Mouse (Mus musculus): ENCODE data around the gene Hopx. TPM values are rescaled to one million over a fixed set of nuclear protein-coding genes. Genes with fewer than 3 reads are reported as not detected.
A peak's percentile ranks its signal among the peaks of the same experiment; 100 is the strongest.

The Hopx gene
- 16.7 and 21.9 TPM in 2 replicates for polyA plus RNA-seq (2015; fragmentation: Nextera tagmentation; extraction: Ambion mirVana)

DNA sequence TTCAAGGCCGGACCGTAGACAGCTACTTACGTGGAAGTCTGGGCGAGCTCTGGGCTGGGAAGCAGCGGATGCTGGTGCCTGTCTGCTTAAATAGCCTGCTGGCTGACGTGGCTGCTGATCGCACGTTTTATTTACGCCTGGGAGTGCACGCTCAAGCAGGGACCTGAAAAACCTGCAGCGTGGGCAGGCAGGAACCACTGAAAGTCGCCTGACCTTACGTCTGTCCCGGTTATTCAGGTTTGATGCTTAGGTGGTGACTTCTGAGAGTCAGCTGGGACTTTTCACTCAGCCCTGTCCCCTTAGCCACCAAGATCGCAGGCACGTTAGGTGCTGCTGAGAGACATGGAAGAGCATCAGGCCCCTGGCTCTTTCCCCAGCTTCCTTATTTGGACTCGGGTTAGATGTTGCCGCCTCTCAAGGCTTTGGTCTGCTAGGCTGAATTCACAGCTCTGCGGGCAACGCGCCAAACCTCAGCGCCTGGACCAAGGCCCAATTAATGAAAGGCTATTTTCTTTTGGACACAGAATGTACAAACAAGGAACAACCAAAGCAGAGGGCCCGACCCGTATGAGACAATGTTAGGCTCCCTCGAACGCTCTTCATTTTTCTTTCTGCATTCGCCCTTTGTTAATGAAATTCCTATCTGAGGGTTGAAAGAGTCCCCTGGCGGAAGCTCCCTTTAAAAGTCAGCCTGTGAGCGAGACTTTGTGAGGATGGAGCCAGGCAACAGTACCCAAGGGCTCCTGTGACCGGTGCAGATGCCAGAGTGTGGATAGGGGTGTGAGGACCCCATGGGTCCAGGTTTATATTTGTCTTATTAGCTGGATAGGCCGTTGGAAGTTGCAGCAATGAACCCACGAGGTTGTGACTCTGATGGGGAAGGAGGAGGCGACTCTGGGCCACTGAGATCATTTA lies at the start of gene Hopx:
Gene Hopx, minus strand, starts transcription at position 305 of the 915 bp plus-strand sequence.
- H3K36me3 ChIP-seq (ENCODE audit: control insufficient read depth, insufficient read depth): no peaks in the 10 kb centered on the region
- H3K9ac ChIP-seq (ENCODE audit: low read length): peak within 1 kb of the TSS; percentile 80
- H3K4me3 ChIP-seq (ENCODE audit: low read length): peak within 1 kb of the TSS; percentile 59
- peak within 1 kb of the TSS; percentile 65 for H3K4me2 ChIP-seq (ENCODE audit: low read depth, low read length)
- H3K27ac ChIP-seq (ENCODE audit: low read length): peak within 1 kb of the TSS; percentile 98
- WGBS: 21% methylated on average over 33 of the region's 33 CpGs
- no peaks in the 10 kb centered on the region for H3K9me3 ChIP-seq (replicated peaks; ENCODE audit: control insufficient read depth, low read length)
- H3K27me3 ChIP-seq (ENCODE audit: control insufficient read depth, insufficient read depth, low read length): no peaks in the 10 kb centered on the region
- H3K4me1 ChIP-seq (ENCODE audit: control insufficient read depth, insufficient read depth, low read length): peaks cover 14% of the 10 kb centered on the region
- ATAC-seq (replicated peaks; ENCODE audit: extremely low read depth, insufficient read depth, low FRiP score): peak; percentile 93

DNA sequence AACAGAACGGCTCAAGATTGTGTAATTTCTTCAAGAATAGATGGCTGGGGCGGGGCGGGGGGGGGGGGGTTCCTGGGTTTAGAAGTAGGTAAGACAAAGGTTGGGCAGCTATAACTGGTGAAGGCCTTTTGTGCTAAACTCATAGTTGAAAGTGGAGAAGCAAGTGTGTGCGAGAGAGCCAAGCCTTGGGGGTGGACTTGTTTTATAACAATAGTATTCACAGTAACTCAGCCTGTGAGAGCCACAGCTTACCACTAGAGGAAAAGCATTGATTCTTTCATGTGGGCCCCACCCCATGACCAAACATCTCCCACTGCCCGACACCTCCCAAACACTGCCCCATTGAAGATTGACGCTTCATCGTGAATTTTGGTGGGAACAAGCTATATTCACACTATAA lies 48.7 kb upstream of the Hopx start:
- Histone ChIP-seq H3K4me1 (ENCODE audit: control insufficient read depth, insufficient read depth, low read length) (no peaks in the 10 kb centered on the region), H3K9me3 (replicated peaks; ENCODE audit: control insufficient read depth, low read length) (no peaks in the 10 kb centered on the region), H3K27me3 (ENCODE audit: control insufficient read depth, insufficient read depth, low read length) (no peaks in the 10 kb centered on the region), H3K4me3 (ENCODE audit: low read length) (no peak overlapping the region), H3K36me3 (ENCODE audit: control insufficient read depth, insufficient read depth) (no peaks in the 10 kb centered on the region), H3K9ac (ENCODE audit: low read length) (no peak overlapping the region), H3K4me2 (ENCODE audit: low read depth, low read length) (no peak overlapping the region), H3K27ac (ENCODE audit: low read length) (no peak overlapping the region)
- no peak for ATAC-seq (replicated peaks; ENCODE audit: extremely low read depth, insufficient read depth, low FRiP score)
- 90% methylated on average over 7 of the region's 7 CpGs for WGBS

DNA sequence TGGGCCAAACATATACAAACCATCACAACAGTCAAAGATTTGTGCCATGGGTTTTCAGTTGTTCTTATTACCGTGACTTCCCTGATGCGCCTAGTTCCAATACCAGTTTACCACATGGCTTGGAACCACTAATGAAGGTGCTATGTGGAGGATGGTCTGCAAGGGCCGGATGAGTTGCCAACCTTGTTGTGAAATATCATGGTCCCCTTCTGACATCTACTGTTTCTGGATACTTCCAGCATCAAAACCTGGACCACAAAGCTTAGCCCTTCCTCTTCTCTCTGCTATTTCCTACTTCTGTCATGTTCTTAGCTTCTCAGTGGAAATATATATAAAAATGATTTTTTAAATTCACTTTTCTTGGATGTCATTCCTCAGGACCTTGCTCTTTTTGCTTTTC lies 47.6 kb upstream of the Hopx start:
- Histone ChIP-seq H3K9ac (ENCODE audit: low read length) (no peak overlapping the region), H3K27ac (ENCODE audit: low read length) (no peak overlapping the region), H3K4me1 (ENCODE audit: control insufficient read depth, insufficient read depth, low read length) (0 out of 2 replicates have a peak, but pooled peaks cover 2% of the 10 kb centered on the region), H3K27me3 (ENCODE audit: control insufficient read depth, insufficient read depth, low read length) (no peaks in the 10 kb centered on the region), H3K4me3 (ENCODE audit: low read length) (no peak overlapping the region), H3K36me3 (ENCODE audit: control insufficient read depth, insufficient read depth) (no peaks in the 10 kb centered on the region), H3K4me2 (ENCODE audit: low read depth, low read length) (no peak overlapping the region), H3K9me3 (replicated peaks; ENCODE audit: control insufficient read depth, low read length) (no peaks in the 10 kb centered on the region)
- no peak for ATAC-seq (replicated peaks; ENCODE audit: extremely low read depth, insufficient read depth, low FRiP score)
- 84% methylated on average over 3 of the region's 3 CpGs for WGBS

- no peak overlapping the region for H3K9ac ChIP-seq (ENCODE audit: low read length)
- no peak overlapping the region for H3K4me2 ChIP-seq (ENCODE audit: low read depth, low read length)
- no peaks in the 10 kb centered on the region for H3K36me3 ChIP-seq (ENCODE audit: control insufficient read depth, insufficient read depth)
- H3K4me1 ChIP-seq (ENCODE audit: control insufficient read depth, insufficient read depth, low read length): peaks cover 6% of the 10 kb centered on the region
- H3K4me3 ChIP-seq (ENCODE audit: low read length): no peak overlapping the region
- H3K27ac ChIP-seq (ENCODE audit: low read length): no peak overlapping the region
- no peak for ATAC-seq (replicated peaks; ENCODE audit: extremely low read depth, insufficient read depth, low FRiP score)
- no peaks in the 10 kb centered on the region for H3K27me3 ChIP-seq (ENCODE audit: control insufficient read depth, insufficient read depth, low read length)
- 53% methylated on average over 14 of the region's 14 CpGs for WGBS
- no peaks in the 10 kb centered on the region for H3K9me3 ChIP-seq (replicated peaks; ENCODE audit: control insufficient read depth, low read length)
These were observed 43.0 kb upstream of the Hopx start for GRCm38 (mm10) chr5:77157777-77158540.

DNA sequence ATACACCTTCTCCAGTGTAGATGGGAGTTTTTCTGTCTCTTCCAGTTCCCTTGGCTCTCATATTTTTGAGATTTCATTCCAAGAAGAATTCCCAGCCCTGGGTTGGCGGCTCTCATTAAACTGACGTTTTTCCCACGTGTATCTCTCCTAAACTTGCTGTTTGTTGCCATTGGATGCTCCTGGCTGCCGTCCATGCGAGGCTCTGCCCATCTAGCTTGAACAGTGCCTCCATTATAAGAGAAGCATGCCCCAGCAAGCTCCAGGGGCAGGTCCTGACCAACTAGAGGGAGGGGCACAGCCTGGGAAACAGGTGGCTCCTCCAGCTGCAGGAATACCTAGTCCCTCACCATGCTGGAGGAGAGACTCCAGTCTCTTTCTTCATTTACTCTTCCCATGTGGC lies 42.0 kb upstream of the Hopx start:
- ATAC-seq (replicated peaks; ENCODE audit: extremely low read depth, insufficient read depth, low FRiP score): no peak
- peaks cover 6% of the 10 kb centered on the region for H3K4me1 ChIP-seq (ENCODE audit: control insufficient read depth, insufficient read depth, low read length)
- no peak overlapping the region for H3K4me2 ChIP-seq (ENCODE audit: low read depth, low read length)
- no peaks in the 10 kb centered on the region for H3K9me3 ChIP-seq (replicated peaks; ENCODE audit: control insufficient read depth, low read length)
- no peaks in the 10 kb centered on the region for H3K36me3 ChIP-seq (ENCODE audit: control insufficient read depth, insufficient read depth)
- no peak overlapping the region for H3K4me3 ChIP-seq (ENCODE audit: low read length)
- H3K27me3 ChIP-seq (ENCODE audit: control insufficient read depth, insufficient read depth, low read length): no peaks in the 10 kb centered on the region
- H3K27ac ChIP-seq (ENCODE audit: low read length): no peak overlapping the region
- no peak overlapping the region for H3K9ac ChIP-seq (ENCODE audit: low read length)
- WGBS: 61% methylated on average over 5 of the region's 5 CpGs

DNA sequence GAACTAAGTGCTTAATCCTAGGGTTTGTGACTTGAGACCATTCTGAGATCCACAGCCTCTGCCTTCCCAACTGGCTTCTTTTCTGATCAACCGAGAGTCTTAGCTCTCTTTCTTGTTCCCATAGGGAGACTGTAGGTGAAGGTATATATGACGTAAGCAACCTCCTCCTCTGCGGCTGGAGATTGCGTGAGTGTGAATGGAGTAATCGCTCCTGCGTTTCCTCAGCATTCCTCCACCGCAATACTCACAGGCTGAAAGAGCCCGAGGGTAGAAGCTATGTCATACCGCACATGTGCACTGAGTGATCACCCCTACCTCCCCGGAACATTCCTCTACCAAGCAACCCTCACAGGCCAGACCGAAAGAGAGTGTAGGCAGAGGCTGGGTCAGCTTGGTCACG lies 40.6 kb upstream of the Hopx start:
- H3K9me3 ChIP-seq (replicated peaks; ENCODE audit: control insufficient read depth, low read length): no peaks in the 10 kb centered on the region
- 87% methylated on average over 12 of the region's 12 CpGs for WGBS
- no peaks in the 10 kb centered on the region for H3K27me3 ChIP-seq (ENCODE audit: control insufficient read depth, insufficient read depth, low read length)
- H3K27ac ChIP-seq (ENCODE audit: low read length): no peak overlapping the region
- no peak overlapping the region for H3K4me3 ChIP-seq (ENCODE audit: low read length)
- ATAC-seq (replicated peaks; ENCODE audit: extremely low read depth, insufficient read depth, low FRiP score): no peak
- no peak overlapping the region for H3K4me2 ChIP-seq (ENCODE audit: low read depth, low read length)
- no peaks in the 10 kb centered on the region for H3K36me3 ChIP-seq (ENCODE audit: control insufficient read depth, insufficient read depth)
- H3K4me1 ChIP-seq (ENCODE audit: control insufficient read depth, insufficient read depth, low read length): peaks cover 11% of the 10 kb centered on the region
- no peak overlapping the region for H3K9ac ChIP-seq (ENCODE audit: low read length)

DNA sequence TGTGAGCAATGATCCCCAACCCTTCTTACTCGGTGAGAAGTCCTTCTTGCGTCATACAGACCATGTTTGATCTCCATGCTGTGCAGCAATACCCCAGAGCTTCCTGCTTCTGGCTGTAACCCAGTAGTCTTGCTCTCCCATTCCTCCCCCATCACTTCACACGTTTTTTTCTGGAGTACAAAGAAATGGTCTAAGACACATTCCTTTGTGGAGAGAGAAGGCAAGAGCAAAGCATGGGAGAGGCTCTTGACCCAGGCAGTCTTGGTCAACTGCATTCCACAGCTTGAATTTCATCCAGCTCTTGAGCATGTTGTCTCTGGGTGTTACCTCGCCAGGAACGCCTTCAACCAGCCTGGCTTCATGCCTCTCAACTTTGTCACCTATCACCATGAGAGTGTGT lies 39.9 kb upstream of the Hopx start:
- Histone ChIP-seq H3K9me3 (replicated peaks; ENCODE audit: control insufficient read depth, low read length) (no peaks in the 10 kb centered on the region), H3K36me3 (ENCODE audit: control insufficient read depth, insufficient read depth) (no peaks in the 10 kb centered on the region), H3K4me2 (ENCODE audit: low read depth, low read length) (no peak overlapping the region), H3K4me1 (ENCODE audit: control insufficient read depth, insufficient read depth, low read length) (peaks cover 11% of the 10 kb centered on the region), H3K9ac (ENCODE audit: low read length) (no peak overlapping the region), H3K27ac (ENCODE audit: low read length) (no peak overlapping the region), H3K4me3 (ENCODE audit: low read length) (no peak overlapping the region), H3K27me3 (ENCODE audit: control insufficient read depth, insufficient read depth, low read length) (no peaks in the 10 kb centered on the region)
- ATAC-seq (replicated peaks; ENCODE audit: extremely low read depth, insufficient read depth, low FRiP score): no peak
- 53% methylated on average over 5 of the region's 5 CpGs for WGBS

DNA sequence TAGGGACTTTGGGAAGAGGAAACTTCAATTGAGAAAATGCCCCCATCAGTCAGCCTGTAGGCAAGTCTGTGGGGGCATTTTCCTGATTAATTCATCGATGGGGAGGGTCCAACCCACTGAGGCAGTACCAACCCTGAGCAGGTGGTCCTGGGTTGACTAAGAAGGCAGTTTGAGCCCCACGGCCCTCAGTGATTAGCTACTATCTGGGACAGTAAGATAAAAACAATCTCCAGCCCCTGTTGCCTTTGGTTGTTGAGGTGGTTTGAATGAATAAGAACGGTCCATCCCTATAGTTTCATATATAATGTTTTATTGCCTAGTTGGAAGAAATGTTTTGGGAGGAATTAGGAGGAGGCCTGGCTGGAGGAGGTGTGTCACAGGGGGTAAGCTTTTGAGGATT lies 36.8 kb upstream of the Hopx start:
- H3K9me3 ChIP-seq (replicated peaks; ENCODE audit: control insufficient read depth, low read length): no peaks in the 10 kb centered on the region
- H3K4me3 ChIP-seq (ENCODE audit: low read length): no peak overlapping the region
- no peaks in the 10 kb centered on the region for H3K27me3 ChIP-seq (ENCODE audit: control insufficient read depth, insufficient read depth, low read length)
- no peak overlapping the region for H3K9ac ChIP-seq (ENCODE audit: low read length)
- H3K36me3 ChIP-seq (ENCODE audit: control insufficient read depth, insufficient read depth): no peaks in the 10 kb centered on the region
- no peak overlapping the region for H3K4me2 ChIP-seq (ENCODE audit: low read depth, low read length)
- peak overlapping the region; percentile 9; the same call in 1 of the 2 replicates for H3K27ac ChIP-seq (ENCODE audit: low read length)
- H3K4me1 ChIP-seq (ENCODE audit: control insufficient read depth, insufficient read depth, low read length): peaks cover 9% of the 10 kb centered on the region
- no peak for ATAC-seq (replicated peaks; ENCODE audit: extremely low read depth, insufficient read depth, low FRiP score)
- 75% methylated on average over 3 of the region's 3 CpGs for WGBS

DNA sequence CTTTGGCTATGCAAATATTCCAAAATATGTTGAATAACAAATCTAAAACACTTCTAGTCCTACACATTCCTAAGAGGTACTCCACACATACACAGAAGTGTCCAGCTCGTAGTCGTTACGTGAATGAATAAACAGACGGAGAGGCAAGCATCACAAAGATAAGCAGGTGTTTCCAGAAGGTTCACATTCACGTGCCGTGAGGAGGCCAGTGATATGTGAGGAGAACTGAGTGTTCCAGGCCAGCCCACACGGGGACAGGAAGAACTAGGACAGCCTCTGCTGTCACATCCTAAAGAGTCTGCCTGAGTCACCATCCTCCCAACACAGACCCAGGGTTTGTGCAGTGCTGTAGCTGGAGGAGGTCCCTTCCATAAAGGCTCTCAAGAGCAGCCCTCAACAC lies 36.2 kb upstream of the Hopx start:
- Histone ChIP-seq H3K4me1 (ENCODE audit: control insufficient read depth, insufficient read depth, low read length) (peaks cover 9% of the 10 kb centered on the region), H3K9ac (ENCODE audit: low read length) (no peak overlapping the region), H3K4me3 (ENCODE audit: low read length) (no peak overlapping the region), H3K27ac (ENCODE audit: low read length) (peak overlapping the region; percentile 9; the same call in 1 of the 2 replicates), H3K36me3 (ENCODE audit: control insufficient read depth, insufficient read depth) (no peaks in the 10 kb centered on the region), H3K9me3 (replicated peaks; ENCODE audit: control insufficient read depth, low read length) (no peaks in the 10 kb centered on the region), H3K4me2 (ENCODE audit: low read depth, low read length) (no peak overlapping the region), H3K27me3 (ENCODE audit: control insufficient read depth, insufficient read depth, low read length) (no peaks in the 10 kb centered on the region)
- 20% methylated on average over 7 of the region's 7 CpGs for WGBS
- peak; percentile 63 for ATAC-seq (replicated peaks; ENCODE audit: extremely low read depth, insufficient read depth, low FRiP score)

Data from heart, embryonic 16.5 days (tissue).